Mouse (Mus musculus): ENCODE results near the gene Cct6b. TPM values are rescaled to one million over a fixed set of nuclear protein-coding genes. Genes with fewer than 3 reads are reported as not detected.

The Cct6b gene
- 0.15 and 0.28 TPM in 2 replicates for polyA plus RNA-seq (2015; fragmentation: Nextera tagmentation; extraction: Ambion mirVana)

- peaks cover 25% of the 10 kb centered on the region for H3K4me1 ChIP-seq
- under 1% methylated on average over 44 of the region's 44 CpGs for WGBS
- 0 out of 2 replicates have a peak, but pooled peaks cover 3% of the 10 kb centered on the region for H3K9me3 ChIP-seq
- peak within 1 kb of the TSS; percentile 91 for H3K9ac ChIP-seq
- ATAC-seq (ENCODE audit: extremely low read depth, insufficient number of reproducible peaks, low FRiP score, low TSS enrichment) = peak; percentile 99
- H3K36me3 ChIP-seq = peaks cover 10% of the 10 kb centered on the region
- peak within 1 kb of the TSS; percentile 84 for H3K4me2 ChIP-seq
- peak within 1 kb of the TSS; percentile 86 for H3K4me3 ChIP-seq
- 0 out of 2 replicates have a peak, but pooled peaks cover 7% of the 10 kb centered on the region for H3K27me3 ChIP-seq (replicated peaks)
- H3K27ac ChIP-seq (replicated peaks) = peak within 1 kb of the TSS; percentile 94
Measured at GRCm38 (mm10) chr11:82763742-82764437, at the start of gene Cct6b, which contains the start of gene Zfp830. Cct6b (minus strand) TSS chr11:82764321. Zfp830 (plus strand) TSS chr11:82764345.

- no peaks in the 10 kb centered on the region for H3K27me3 ChIP-seq (replicated peaks)
- H3K9ac ChIP-seq = no peak overlapping the region
- H3K4me3 ChIP-seq = no peak overlapping the region
- 49% methylated on average over 5 of the region's 5 CpGs for WGBS
- no peaks in the 10 kb centered on the region for H3K9me3 ChIP-seq
- no peak; the same call in 1 of the 2 replicates for ATAC-seq (ENCODE audit: extremely low read depth, insufficient number of reproducible peaks, low FRiP score, low TSS enrichment)
- peak overlapping the region; percentile 25; the same call in 1 of the 2 replicates for H3K27ac ChIP-seq (replicated peaks)
- H3K36me3 ChIP-seq = peaks cover 35% of the 10 kb centered on the region
- H3K4me1 ChIP-seq = peaks cover 44% of the 10 kb centered on the region
- H3K4me2 ChIP-seq = no peak overlapping the region
Measured at GRCm38 (mm10) chr11:82808485-82808884, 44.4 kb upstream of the Cct6b start.

- Histone ChIP-seq H3K36me3 (peaks cover 43% of the 10 kb centered on the region), H3K4me2 (no peak overlapping the region), H3K9ac (no peak overlapping the region), H3K4me1 (peaks cover 33% of the 10 kb centered on the region), H3K27me3 (replicated peaks) (no peaks in the 10 kb centered on the region), H3K4me3 (no peak overlapping the region), H3K27ac (replicated peaks) (no peak overlapping the region), H3K9me3 (no peaks in the 10 kb centered on the region)
- 75% methylated on average over 3 of the region's 3 CpGs for WGBS
- ATAC-seq (ENCODE audit: extremely low read depth, insufficient number of reproducible peaks, low FRiP score, low TSS enrichment) = no peak
Measured at GRCm38 (mm10) chr11:82807370-82807769, 43.2 kb upstream of the Cct6b start.

GRCm38 (mm10) chr11:82806656-82807055 is 42.5 kb upstream of the Cct6b start:
- Histone ChIP-seq H3K4me3 (no peak overlapping the region), H3K9ac (no peak overlapping the region), H3K27me3 (replicated peaks) (no peaks in the 10 kb centered on the region), H3K36me3 (peaks cover 50% of the 10 kb centered on the region), H3K9me3 (no peaks in the 10 kb centered on the region), H3K4me1 (peaks cover 27% of the 10 kb centered on the region), H3K27ac (replicated peaks) (no peak overlapping the region), H3K4me2 (no peak overlapping the region)
- 48% methylated on average over 3 of the region's 3 CpGs for WGBS
- no peak for ATAC-seq (ENCODE audit: extremely low read depth, insufficient number of reproducible peaks, low FRiP score, low TSS enrichment)

- WGBS = 85% methylated on average over 11 of the region's 11 CpGs
- no peak for ATAC-seq (ENCODE audit: extremely low read depth, insufficient number of reproducible peaks, low FRiP score, low TSS enrichment)
- H3K9me3 ChIP-seq = no peaks in the 10 kb centered on the region
Measured at GRCm38 (mm10) chr11:82783453-82783852, 19.3 kb upstream of the Cct6b start.

GRCm38 (mm10) chr11:82782197-82782596 is 18.1 kb upstream of the Cct6b start:
- Histone ChIP-seq H3K9ac (peak overlapping the region; percentile 98), H3K4me1 (peaks cover 20% of the 10 kb centered on the region), H3K4me2 (peak overlapping the region; percentile 80), H3K9me3 (no peaks in the 10 kb centered on the region), H3K36me3 (peaks cover 41% of the 10 kb centered on the region), H3K27me3 (replicated peaks) (no peaks in the 10 kb centered on the region), H3K27ac (replicated peaks) (peak overlapping the region; percentile 98), H3K4me3 (peak overlapping the region; percentile 94)
- 44% methylated on average over 6 of the region's 6 CpGs for WGBS
- no peak for ATAC-seq (ENCODE audit: extremely low read depth, insufficient number of reproducible peaks, low FRiP score, low TSS enrichment)

More at GRCm38 (mm10) chr11:82783453-82783852, 19.3 kb upstream of the Cct6b start:
- Histone ChIP-seq H3K27ac (replicated peaks) (no peak overlapping the region), H3K9ac (no peak overlapping the region), H3K4me3 (no peak overlapping the region), H3K4me1 (peaks cover 20% of the 10 kb centered on the region), H3K4me2 (no peak overlapping the region), H3K36me3 (peaks cover 54% of the 10 kb centered on the region), H3K27me3 (replicated peaks) (no peaks in the 10 kb centered on the region)

GRCm38 (mm10) chr11:82780983-82781903 is 17.1 kb upstream of the Cct6b start, which contains the start of gene Lig3:
Lig3 (plus strand) TSS chr11:82781108.
- peak; percentile 95 for ATAC-seq (ENCODE audit: extremely low read depth, insufficient number of reproducible peaks, low FRiP score, low TSS enrichment)

GRCm38 (mm10) chr11:82780134-82780533 is 16.0 kb upstream of the Cct6b start:
- H3K27ac ChIP-seq (replicated peaks) = peak overlapping the region; percentile 98; the same call in 1 of the 2 replicates
- H3K4me3 ChIP-seq = peak overlapping the region; percentile 94
- peak overlapping the region; percentile 98 for H3K9ac ChIP-seq
- H3K4me2 ChIP-seq = peak overlapping the region; percentile 80
- peaks cover 21% of the 10 kb centered on the region for H3K36me3 ChIP-seq
- 42% methylated on average over 5 of the region's 5 CpGs for WGBS
- no peaks in the 10 kb centered on the region for H3K9me3 ChIP-seq
- ATAC-seq (ENCODE audit: extremely low read depth, insufficient number of reproducible peaks, low FRiP score, low TSS enrichment) = no peak
- H3K4me1 ChIP-seq = peaks cover 20% of the 10 kb centered on the region
- H3K27me3 ChIP-seq (replicated peaks) = no peaks in the 10 kb centered on the region

More at GRCm38 (mm10) chr11:82780983-82781903, 17.1 kb upstream of the Cct6b start, which contains the start of gene Lig3:
- peak within 1 kb of the TSS; percentile 94 for H3K4me3 ChIP-seq
- no peaks in the 10 kb centered on the region for H3K27me3 ChIP-seq (replicated peaks)
- no peaks in the 10 kb centered on the region for H3K9me3 ChIP-seq
- peaks cover 20% of the 10 kb centered on the region for H3K4me1 ChIP-seq
- H3K9ac ChIP-seq = peak within 1 kb of the TSS; percentile 98
- H3K36me3 ChIP-seq = peaks cover 32% of the 10 kb centered on the region
- under 1% methylated on average over 81 of the region's 90 CpGs for WGBS
- H3K4me2 ChIP-seq = peak within 1 kb of the TSS; percentile 80
- peak within 1 kb of the TSS; percentile 98 for H3K27ac ChIP-seq (replicated peaks)

GRCm38 (mm10) chr11:82764438-82764924 is 360 bp upstream of the Cct6b start:
- 0 out of 2 replicates have a peak, but pooled peaks cover 3% of the 10 kb centered on the region for H3K27me3 ChIP-seq (replicated peaks)
- H3K9me3 ChIP-seq = 0 out of 2 replicates have a peak, but pooled peaks cover 3% of the 10 kb centered on the region
- peak overlapping the region; percentile 84 for H3K4me2 ChIP-seq
- H3K9ac ChIP-seq = peak overlapping the region; percentile 91
- peak overlapping the region; percentile 86 for H3K4me3 ChIP-seq
- H3K36me3 ChIP-seq = peaks cover 16% of the 10 kb centered on the region
- under 1% methylated on average over 28 of the region's 28 CpGs for WGBS
- ATAC-seq (ENCODE audit: extremely low read depth, insufficient number of reproducible peaks, low FRiP score, low TSS enrichment) = peak; percentile 48
- peak overlapping the region; percentile 94 for H3K27ac ChIP-seq (replicated peaks)
- H3K4me1 ChIP-seq = peaks cover 25% of the 10 kb centered on the region

- Histone ChIP-seq H3K4me2 (peak overlapping the region; percentile 84), H3K27ac (replicated peaks) (peak overlapping the region; percentile 94), H3K4me3 (peak overlapping the region; percentile 86), H3K36me3 (peaks cover 4% of the 10 kb centered on the region), H3K4me1 (peaks cover 25% of the 10 kb centered on the region), H3K9ac (peak overlapping the region; percentile 91), H3K9me3 (0 out of 2 replicates have a peak, but pooled peaks cover 3% of the 10 kb centered on the region), H3K27me3 (replicated peaks) (peaks cover 8% of the 10 kb centered on the region; the same call in 1 of the 2 replicates)
- WGBS = 12% methylated on average over 4 of the region's 4 CpGs
- ATAC-seq (ENCODE audit: extremely low read depth, insufficient number of reproducible peaks, low FRiP score, low TSS enrichment) = no peak
Measured at GRCm38 (mm10) chr11:82763261-82763660, 860 bp downstream of the Cct6b start.
